Mouse (Mus musculus): ENCODE measurements around the gene Cdk18.
"Not testable (repeated sequence)": the region's sequence is repeated elsewhere in the genome, so short reads cannot be mapped to it uniquely, and the experiment has no call there.

Gene Cdk18

GRCm38 (mm10) chr1:132139416-132139864, at the start of gene Cdk18:
TSS of gene Cdk18 (minus strand) at chr1:132139684.
- ATAC-seq (ENCODE audit: insufficient number of reproducible peaks, low FRiP score, low TSS enrichment) = peak; percentile 60

DNA sequence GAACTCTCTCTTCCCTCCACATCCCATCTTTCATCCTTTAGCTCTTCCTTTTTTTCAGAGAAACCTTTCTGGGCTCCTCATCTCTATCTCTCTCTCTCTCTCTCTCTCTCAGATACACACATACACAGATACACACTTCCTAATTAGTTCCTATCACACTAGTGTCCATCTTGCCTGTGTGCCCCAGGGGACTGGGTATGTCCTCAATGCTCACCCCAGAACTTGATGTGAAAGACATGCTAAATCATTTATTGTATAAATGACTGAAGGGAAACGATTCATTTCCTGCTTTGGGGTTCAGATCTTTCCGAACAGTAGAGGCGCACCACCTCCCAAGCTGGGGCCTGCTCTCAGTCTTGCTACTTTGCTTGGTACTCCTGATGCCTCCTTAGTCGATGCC, 49.7 kb upstream of the Cdk18 start:
- no peak for ATAC-seq (ENCODE audit: insufficient number of reproducible peaks, low FRiP score, low TSS enrichment)

DNA sequence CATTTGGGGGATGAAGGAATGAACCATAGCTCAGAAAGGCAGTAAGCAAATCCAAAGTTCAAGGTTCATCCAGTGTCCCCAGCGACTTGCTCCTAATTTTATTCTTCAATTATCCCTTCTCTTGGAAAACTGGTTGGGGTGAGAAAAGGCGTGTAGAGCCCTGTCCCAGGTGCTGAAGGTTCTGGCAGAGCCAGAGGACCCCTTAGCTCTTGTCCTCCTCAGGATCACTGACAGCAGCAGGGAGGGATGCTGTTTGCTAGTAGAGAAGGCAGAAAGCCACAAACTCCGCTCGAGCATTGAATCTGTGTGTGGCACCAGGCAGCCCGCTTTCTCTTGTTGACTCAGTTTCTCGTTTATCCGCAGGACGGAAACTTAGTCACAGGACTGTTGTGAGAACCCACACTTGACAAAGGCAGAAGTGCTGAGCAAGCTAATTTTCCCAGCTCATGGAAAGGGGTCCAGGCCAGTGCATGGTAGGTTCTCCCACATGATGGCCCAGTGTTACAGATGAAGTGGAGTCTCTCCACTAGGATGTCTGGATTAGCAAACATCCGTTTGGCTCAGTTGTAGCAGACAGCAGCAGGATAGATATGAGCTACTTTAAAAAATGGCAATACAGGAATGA, 49.1 kb upstream of the Cdk18 start:
- no peak for ATAC-seq (ENCODE audit: insufficient number of reproducible peaks, low FRiP score, low TSS enrichment)

- ATAC-seq (ENCODE audit: insufficient number of reproducible peaks, low FRiP score, low TSS enrichment) = no peak
Observed at GRCm38 (mm10) chr1:132186303-132186702, 46.8 kb upstream of the Cdk18 start.

GRCm38 (mm10) chr1:132171619-132172018, 32.1 kb upstream of the Cdk18 start:
- no peak for ATAC-seq (ENCODE audit: insufficient number of reproducible peaks, low FRiP score, low TSS enrichment)

- no peak for ATAC-seq (ENCODE audit: insufficient number of reproducible peaks, low FRiP score, low TSS enrichment)
Observed at GRCm38 (mm10) chr1:132170698-132171097, 31.2 kb upstream of the Cdk18 start.

GRCm38 (mm10) chr1:132168115-132168767, 28.8 kb upstream of the Cdk18 start:
- no peak for ATAC-seq (ENCODE audit: insufficient number of reproducible peaks, low FRiP score, low TSS enrichment)

- ATAC-seq (ENCODE audit: insufficient number of reproducible peaks, low FRiP score, low TSS enrichment) = no peak
Observed at GRCm38 (mm10) chr1:132165859-132166258, 26.4 kb upstream of the Cdk18 start.

GRCm38 (mm10) chr1:132164780-132165518, 25.5 kb upstream of the Cdk18 start:
- ATAC-seq (ENCODE audit: insufficient number of reproducible peaks, low FRiP score, low TSS enrichment) = no peak

DNA sequence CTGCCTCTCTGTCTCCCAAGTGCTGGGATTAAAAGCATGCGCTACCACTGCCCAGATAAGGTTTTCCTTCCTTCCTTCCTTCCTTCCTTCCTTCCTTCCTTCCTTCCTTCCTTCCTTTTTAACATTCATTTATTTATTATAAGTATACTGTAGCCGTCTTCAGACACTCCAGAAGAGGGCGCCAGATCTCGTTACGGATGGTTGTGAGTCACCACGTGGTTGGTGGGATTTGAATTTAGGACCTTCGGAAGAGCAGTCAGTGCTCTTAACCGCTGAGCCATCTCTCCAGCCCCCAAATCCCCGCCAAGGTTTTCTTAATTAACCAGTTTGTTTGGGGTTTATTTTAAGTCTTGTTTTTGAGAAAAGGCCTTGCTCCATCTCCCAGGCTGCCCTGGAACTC, 23.1 kb upstream of the Cdk18 start:
- not testable (repeated sequence) for ATAC-seq (ENCODE audit: insufficient number of reproducible peaks, low FRiP score, low TSS enrichment)

GRCm38 (mm10) chr1:132161211-132161880, 21.9 kb upstream of the Cdk18 start:
- peak; percentile 57; the same call in 1 of the 2 replicates for ATAC-seq (ENCODE audit: insufficient number of reproducible peaks, low FRiP score, low TSS enrichment)

GRCm38 (mm10) chr1:132159681-132160080, 20.2 kb upstream of the Cdk18 start:
- ATAC-seq (ENCODE audit: insufficient number of reproducible peaks, low FRiP score, low TSS enrichment) = no peak

GRCm38 (mm10) chr1:132158741-132159140, 19.3 kb upstream of the Cdk18 start:
- no peak for ATAC-seq (ENCODE audit: insufficient number of reproducible peaks, low FRiP score, low TSS enrichment)

- peak; percentile 17 for ATAC-seq (ENCODE audit: insufficient number of reproducible peaks, low FRiP score, low TSS enrichment)
Observed at GRCm38 (mm10) chr1:132157808-132158207, 18.3 kb upstream of the Cdk18 start.

- ATAC-seq (ENCODE audit: insufficient number of reproducible peaks, low FRiP score, low TSS enrichment) = peak; percentile 82
Observed at GRCm38 (mm10) chr1:132157016-132157781, 17.7 kb upstream of the Cdk18 start.

DNA sequence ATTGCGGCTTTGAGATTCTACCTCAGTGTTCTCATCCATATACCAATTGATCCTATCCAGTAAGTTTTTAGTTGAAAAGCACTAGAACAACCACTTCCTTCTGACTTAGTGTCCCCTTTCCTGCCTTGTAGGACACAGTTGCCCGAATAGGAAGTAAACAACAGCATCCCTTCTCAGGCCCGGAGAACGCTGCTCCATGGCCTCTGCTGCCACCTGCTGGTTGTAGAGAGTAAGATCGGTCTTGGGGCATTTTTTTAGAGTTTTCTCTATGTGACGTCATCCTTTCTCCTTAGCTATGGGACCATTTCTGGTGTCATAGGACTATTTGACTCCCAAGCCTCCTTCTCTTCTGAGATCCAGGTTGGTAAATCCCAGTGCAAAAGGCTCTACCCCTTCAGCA, 16.3 kb upstream of the Cdk18 start:
- peak; percentile 23; the same call in 1 of the 2 replicates for ATAC-seq (ENCODE audit: insufficient number of reproducible peaks, low FRiP score, low TSS enrichment)

- no peak for ATAC-seq (ENCODE audit: insufficient number of reproducible peaks, low FRiP score, low TSS enrichment)
Observed at GRCm38 (mm10) chr1:132153691-132154090, 14.2 kb upstream of the Cdk18 start.

DNA sequence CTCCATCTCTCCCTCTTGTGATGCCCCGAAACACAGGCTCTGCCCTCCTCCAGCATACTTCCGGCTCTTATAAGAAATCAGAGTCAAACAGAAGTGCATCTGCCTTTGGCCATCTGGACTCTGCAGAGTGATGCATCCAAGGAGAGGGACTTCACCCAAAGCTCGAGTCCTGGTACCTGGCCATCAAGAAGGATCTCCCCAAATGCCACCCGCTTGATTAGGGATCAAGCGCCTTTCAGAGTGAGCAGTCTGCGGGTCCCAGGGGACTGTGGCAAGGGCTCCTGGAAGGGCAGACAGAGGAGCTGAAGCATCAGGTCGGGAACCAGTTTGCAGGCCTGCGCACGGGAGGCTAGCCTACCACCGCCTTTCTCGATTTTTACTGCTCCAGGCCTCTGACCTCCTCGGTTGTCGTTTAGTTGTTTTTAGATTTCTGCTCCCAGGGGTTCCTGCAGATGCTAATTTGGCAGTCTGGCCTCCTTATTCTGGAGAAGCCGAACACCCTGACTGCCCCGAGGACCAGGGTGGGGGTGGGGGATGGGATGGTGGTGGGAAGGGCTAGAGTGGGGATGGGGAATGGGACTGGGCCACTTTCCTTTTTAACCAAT, 13.7 kb upstream of the Cdk18 start:
- no peak for ATAC-seq (ENCODE audit: insufficient number of reproducible peaks, low FRiP score, low TSS enrichment)

GRCm38 (mm10) chr1:132151908-132152307, 12.4 kb upstream of the Cdk18 start:
- ATAC-seq (ENCODE audit: insufficient number of reproducible peaks, low FRiP score, low TSS enrichment) = no peak
